In the genomic region with DNA sequence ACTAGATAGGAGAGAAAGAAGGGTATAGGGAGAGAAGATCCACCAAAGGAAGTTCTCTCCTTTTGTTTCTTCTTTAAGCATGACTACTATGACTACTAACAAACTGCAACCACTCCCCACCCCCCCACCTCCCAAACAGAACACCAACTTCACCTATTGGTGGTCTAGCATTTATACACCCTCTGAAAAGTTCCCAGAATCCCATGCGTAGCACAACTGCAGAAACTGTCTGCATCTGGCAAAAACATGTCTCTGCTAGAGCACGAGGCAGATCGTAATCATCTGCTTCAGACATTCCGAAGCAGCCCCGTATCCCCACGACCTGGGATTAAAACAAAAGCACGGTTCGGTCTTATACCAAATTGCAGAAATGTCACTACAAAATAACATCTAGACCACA, we compare ENCODE assay signal across 17 mouse cellular contexts.
"Had no signal": no experiment of that assay in that cellular context is flagged by ENCODE, and none has a peak within 500 bp of the region (broad histone marks: within the 10 kb centered on the region; RNA-seq: fewer than 3 reads in every experiment).

No protein-coding gene starts in this region.

- H3K27me3 ChIP-seq: midbrain, embryonic 12.5 days; neural tube, embryonic 13.5 days; neural tube, embryonic 15.5 days; stomach, embryonic 15.5 days had no signal

- H3K27ac ChIP-seq: midbrain, embryonic 10.5 days; midbrain, embryonic 12.5 days; neural tube, embryonic 13.5 days; neural tube, embryonic 15.5 days; stomach, embryonic 15.5 days; stomach, postnatal 0 days had no signal

- H3K9me3 ChIP-seq: neural tube, embryonic 15.5 days; stomach, embryonic 15.5 days had no signal

- DNase-seq: lung, adult 18-20 months; lung, embryonic 14.5 days; lung, postnatal 10 days; lung, postnatal 4 days; midbrain, embryonic 14.5 days; right cerebral cortex, postnatal 14 days; thymus, adult 2 months; thymus, postnatal 25 days; thymus, postnatal 4 days had no signal

- H3K4me1 ChIP-seq: neural tube, embryonic 15.5 days; stomach, embryonic 15.5 days had no signal

- H3K4me3 ChIP-seq: midbrain, embryonic 10.5 days; midbrain, embryonic 12.5 days; myocyte; neural tube, embryonic 13.5 days; neural tube, embryonic 15.5 days; stomach, embryonic 15.5 days had no signal

- H3K4me2 ChIP-seq: lung, embryonic 14.5 days; midbrain, embryonic 12.5 days; neural tube, embryonic 13.5 days; neural tube, embryonic 15.5 days; stomach, embryonic 15.5 days had no signal

- H3K36me3 ChIP-seq: midbrain, embryonic 10.5 days; midbrain, embryonic 12.5 days; neural tube, embryonic 13.5 days; neural tube, embryonic 15.5 days; stomach, embryonic 15.5 days had no signal

- H3K9ac ChIP-seq: lung, embryonic 14.5 days; midbrain, embryonic 12.5 days; neural tube, embryonic 13.5 days; neural tube, embryonic 15.5 days; stomach, embryonic 15.5 days had no signal

- ATAC-seq: midbrain, embryonic 16.5 days had no signal
